Mouse (Mus musculus) T-cell, adult 2 months (primary cell): ENCODE data around the gene Mfap3l.
"Not testable (repeated sequence)": the region's sequence is repeated elsewhere in the genome, so short reads cannot be mapped to it uniquely, and the experiment has no call there.

Experiments
- DNase-seq: peaks from one replicate; pipeline ENCODE4 v3.0.0; 2022; ENCODE audit warnings: low spot score

Gene Mfap3l

GRCm38 (mm10) chr8:60650119-60650518 lies 17.5 kb downstream of the Mfap3l start:
- DNase-seq = no peak

DNA sequence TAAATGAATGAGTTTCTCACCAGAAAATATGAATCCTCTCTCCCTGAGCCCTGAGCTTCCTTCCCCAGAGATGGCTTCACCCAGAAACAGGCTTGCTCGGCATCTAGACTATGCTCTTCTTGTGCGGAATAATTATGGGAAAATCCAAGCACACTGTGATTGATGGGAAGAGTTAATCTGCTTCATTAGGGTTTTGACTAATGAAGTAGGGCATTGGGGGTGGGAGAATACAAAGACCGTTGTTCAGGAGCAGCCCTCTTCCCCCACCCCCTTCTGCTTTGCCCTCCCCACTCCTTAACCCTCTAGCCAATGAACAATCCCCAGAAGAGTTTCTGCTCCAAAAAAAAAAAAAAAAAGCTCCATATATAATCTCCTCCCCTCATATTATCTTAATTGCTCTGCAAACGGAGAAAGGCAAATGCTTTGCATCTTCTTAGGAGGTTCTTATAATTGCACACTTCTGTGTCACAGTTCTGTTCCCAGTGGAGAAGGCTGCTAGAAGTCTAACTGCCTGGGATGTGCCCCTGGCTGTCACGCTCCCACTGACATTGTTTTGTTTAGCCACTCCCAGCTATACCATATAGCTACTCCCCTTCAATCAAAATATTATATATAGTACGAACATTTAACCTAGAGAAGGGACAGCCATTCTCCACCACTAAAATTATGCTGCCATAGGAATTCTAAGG lies 24.9 kb downstream of the Mfap3l start:
- DNase-seq = no peak

GRCm38 (mm10) chr8:60658114-60658500 lies 25.5 kb downstream of the Mfap3l start:
- DNase-seq = no peak

GRCm38 (mm10) chr8:60658686-60659085 lies 26.1 kb downstream of the Mfap3l start:
- not testable (repeated sequence) for DNase-seq

DNA sequence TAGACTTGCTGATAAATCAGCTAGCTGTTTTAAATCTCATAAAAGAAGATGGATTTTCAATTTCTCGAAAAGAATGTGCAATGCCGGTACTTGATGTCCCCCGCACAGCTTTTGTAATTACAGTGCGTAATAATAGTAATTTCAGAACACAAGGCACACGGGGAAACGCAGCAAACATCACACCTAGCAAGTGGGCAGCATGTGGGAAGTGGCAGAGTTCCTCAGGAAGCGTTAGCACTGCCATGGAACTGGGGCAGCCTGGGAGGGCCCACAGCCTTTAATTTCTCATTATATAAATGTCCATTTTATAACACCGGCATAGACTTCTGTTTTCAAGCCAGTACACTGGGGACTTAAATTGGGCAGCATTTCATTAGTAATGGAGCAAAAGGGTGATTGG lies 27.1 kb downstream of the Mfap3l start:
- no peak for DNase-seq

- no peak for DNase-seq
Measured at GRCm38 (mm10) chr8:60661191-60661590, 28.6 kb downstream of the Mfap3l start.

DNA sequence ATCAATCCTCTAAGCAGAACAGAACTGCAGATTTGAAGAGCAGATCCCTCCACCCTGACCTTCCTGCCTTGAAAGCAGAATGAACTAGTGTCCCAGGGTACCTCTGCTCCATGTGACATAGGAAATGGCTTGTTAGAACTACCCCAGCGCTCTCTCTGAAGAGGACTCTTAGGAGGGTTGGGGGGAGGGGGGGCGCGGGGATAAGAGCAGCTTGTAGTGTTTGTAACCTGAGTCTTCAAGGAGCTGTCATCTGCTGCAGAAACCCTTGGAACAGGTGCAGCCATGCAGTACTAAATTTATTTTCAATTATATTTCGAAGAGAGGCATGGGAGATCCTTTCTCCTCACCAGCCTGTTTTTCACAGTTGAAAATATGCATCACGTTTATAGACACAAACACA lies 30.9 kb downstream of the Mfap3l start:
- no peak for DNase-seq

DNA sequence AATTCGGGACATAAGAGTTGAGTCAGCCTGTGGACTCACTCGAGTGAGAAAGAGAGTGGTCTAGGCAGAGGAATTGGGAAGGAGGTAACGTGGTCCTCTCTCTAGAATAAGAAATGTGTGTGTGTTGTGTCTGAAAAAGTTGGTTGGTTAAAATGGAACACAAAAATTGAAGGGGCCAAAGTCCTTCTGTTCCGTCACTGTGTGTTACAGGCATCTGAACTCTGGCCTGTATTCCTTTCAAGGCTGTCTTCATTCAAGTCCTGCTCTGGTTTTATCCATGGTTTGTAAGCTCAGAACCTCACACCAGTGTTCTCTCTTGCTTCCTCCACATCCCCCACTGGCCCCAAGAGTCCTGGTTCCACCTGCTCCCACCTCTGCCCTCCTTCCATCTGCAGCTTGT lies 33.2 kb downstream of the Mfap3l start:
- DNase-seq = no peak

DNA sequence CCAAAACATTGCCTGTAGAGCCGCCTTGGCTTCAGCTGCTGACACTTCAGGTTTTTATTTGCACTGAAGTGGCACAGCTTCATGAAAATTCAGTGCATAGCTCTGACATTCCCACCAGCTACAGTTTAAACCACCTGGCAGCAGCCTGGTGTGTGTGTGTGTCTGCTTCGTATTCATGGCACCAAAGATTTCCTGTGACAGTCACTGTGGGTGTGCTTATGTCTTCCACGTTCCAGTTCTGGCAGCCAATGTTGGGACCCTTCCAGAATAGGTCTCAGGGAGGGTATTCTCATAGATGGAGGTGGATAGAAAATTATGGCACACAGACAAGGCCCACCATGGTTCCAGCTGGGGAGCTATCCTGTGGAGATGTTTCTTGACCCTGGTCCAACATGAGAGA lies 34.2 kb downstream of the Mfap3l start:
- no peak for DNase-seq

GRCm38 (mm10) chr8:60678590-60678989 lies 46.0 kb downstream of the Mfap3l start:
- no peak for DNase-seq

DNA sequence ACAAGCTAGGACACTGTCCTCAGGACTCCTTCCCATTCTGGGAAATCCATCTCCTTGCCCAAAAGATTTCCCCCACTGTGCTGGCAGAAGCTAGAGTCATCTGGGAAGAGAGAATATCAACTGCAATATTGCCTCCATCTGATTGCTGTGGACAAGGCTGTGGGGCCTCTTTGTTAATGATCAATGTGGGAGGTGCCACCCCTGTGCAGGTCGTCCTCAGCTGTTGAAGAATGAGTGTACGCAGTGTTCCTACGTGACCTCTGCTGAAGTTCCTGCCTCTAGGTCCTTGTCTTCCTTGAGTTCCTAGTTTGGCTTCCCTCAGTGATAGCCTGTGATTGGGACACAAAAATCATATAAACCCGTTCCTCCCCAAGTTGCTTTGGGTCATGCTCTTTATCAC lies 49.2 kb downstream of the Mfap3l start:
- no peak for DNase-seq

- DNase-seq = no peak
Measured at GRCm38 (mm10) chr8:60682340-60682739, 49.7 kb downstream of the Mfap3l start.

DNA sequence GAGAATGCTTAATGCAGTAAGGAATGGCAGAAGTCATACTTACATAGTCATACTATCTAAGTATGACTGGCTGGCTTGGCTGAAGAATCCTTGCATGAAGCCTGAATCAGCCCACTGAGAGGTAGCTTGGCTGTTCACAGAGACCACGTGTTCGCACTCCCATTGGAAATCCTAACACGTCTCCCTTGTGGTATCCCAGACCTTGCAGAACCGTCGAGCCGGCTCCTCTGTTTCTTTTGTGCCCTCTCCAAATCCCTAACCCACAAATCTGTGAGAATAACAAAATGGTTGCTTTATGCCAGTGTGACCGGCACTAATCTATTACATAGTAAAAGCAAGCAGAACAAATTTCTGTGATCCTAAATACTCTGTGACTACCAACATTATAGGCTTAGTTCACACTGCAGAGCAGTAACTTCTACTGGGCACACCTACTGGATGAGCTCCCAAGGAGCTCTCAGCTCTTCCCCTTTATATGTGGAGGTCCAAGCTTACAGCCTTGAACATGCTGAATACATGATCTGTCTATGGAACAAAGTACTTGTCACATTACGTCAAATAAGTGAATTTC lies 79.0 kb downstream of the Mfap3l start:
- no peak for DNase-seq

DNA sequence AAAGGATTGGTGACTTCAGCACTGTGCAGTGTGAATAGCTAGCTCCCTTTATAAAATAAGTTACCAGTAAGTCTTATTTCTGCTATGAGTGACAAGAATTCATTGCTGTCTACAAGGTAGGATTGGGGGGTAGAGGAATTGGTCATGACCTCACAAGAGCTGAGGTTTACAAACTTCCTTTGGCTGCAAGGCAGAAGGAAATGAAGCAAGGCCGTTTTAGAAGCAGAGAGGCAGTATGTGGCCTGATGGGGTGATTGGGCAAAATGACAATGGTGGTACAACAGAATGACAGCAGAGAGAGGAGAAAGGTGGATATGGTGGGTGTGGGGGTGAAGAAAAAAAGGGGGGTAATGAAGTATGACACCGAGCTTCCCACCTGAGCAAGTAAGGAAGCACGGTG lies 82.1 kb downstream of the Mfap3l start:
- no peak for DNase-seq

- no peak for DNase-seq
Measured at GRCm38 (mm10) chr8:60718692-60719091, 86.1 kb downstream of the Mfap3l start.
